Mouse (Mus musculus) C2C12 (cell line): ENCODE results near the gene Zfp473.

Source experiments
- CEBPB ChIP-seq: IDR thresholded peaks from one replicate; pipeline ENCODE4 v1.6.1; 2011; ENCODE audit warnings: low read depth, mild to moderate bottlenecking, control low read depth, moderate library complexity
- CTCF ChIP-seq: IDR thresholded peaks from one replicate; pipeline ENCODE4 v1.5.1; 2011; ENCODE audit not compliant: control insufficient read depth, insufficient read depth, insufficient read length
- FOSL1 ChIP-seq: IDR thresholded peaks from one replicate; pipeline ENCODE4 v1.8.0; 2011; ENCODE audit warnings: mild to moderate bottlenecking, low read length; ENCODE audit not compliant: poor library complexity, insufficient read depth, severe bottlenecking
- MAX ChIP-seq: IDR thresholded peaks from one replicate; pipeline ENCODE4 v1.6.1; 2011; ENCODE audit warnings: mild to moderate bottlenecking, control low read depth
- MYOD1 ChIP-seq: IDR thresholded peaks from one replicate; pipeline ENCODE4 v1.6.1; 2011; ENCODE audit warnings: low read depth; ENCODE audit not compliant: control insufficient read depth, insufficient read length
- MYOG ChIP-seq: IDR thresholded peaks from one replicate; pipeline ENCODE4 v1.6.1; 2011; ENCODE audit not compliant: control insufficient read depth, insufficient read length; ENCODE audit errors: extremely low read depth
- USF1 ChIP-seq: IDR thresholded peaks from one replicate; pipeline ENCODE4 v1.6.1; 2011; ENCODE audit warnings: low read depth, mild to moderate bottlenecking, control low read depth, moderate library complexity

DNA sequence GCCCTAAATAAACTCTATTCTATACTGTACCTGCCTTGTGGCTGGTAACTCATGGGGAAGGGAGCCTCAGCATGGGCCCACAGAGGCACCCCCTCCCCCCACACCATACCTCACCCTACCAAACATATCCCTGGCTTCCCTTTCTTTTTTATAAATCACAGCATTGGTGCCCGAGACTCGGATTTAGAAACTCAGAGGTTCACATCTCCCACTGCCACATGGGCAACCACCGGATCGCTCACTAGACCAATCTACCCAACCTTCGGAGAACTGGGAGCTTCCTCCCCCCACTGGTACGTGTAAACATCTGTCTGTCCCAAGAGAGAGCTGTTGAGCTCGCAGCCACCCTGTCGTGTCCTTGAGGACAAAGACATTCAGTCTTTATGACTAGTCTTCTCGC, 6.6 kb downstream of the Zfp473 start:
- no peak for TF ChIP-seq CEBPB
- no peak for TF ChIP-seq FOSL1
- no peak for TF ChIP-seq USF1
- no peak for TF ChIP-seq CTCF
- TF ChIP-seq MYOD1, result no peak
- TF ChIP-seq MAX, result no peak
- no peak for TF ChIP-seq MYOG
